Mouse (Mus musculus): Measurements from ENCODE around the gene Sppl2a. TPM values are rescaled to one million over a fixed set of nuclear protein-coding genes. Genes with fewer than 3 reads are reported as not detected.

The Sppl2a gene
- polyA plus RNA-seq, 1 experiment, result 30.1 TPM

- TF ChIP-seq CTCF (IDR thresholded peaks at IDR 0.05; ENCODE audit: borderline replicate concordance, extremely low read depth, insufficient read depth, insufficient read length), result no peak
- no peak for TF ChIP-seq POLR2A (IDR thresholded peaks at IDR 0.05; ENCODE audit: borderline replicate concordance, extremely low read depth, insufficient read depth, insufficient read length, poor library complexity, severe bottlenecking)
- DNase-seq (ENCODE audit: low read depth), result no peak
Observed at GRCm38 (mm10) chr2:126865026-126865425, 68.0 kb downstream of the Sppl2a start.

DNA sequence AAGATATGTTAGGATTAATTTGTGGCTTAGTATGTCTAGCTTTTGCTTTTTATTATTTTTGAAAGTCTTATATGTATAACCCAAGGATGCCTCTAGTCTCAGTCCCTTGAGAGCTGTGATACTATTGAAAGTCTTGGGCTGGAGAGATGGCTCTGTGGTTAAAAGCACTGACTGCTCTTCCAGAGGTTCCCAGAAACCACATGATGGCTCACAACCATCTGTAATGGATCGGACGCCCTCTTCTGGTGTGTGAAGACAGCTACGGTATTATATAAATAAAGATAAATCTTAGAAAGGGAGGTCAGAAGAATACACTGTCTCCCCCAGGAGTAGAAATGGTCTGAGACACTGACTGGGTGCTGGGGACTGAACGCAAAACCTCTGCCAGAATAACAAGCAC is 88.3 kb downstream of the Sppl2a start:
- DNase-seq (ENCODE audit: low read depth), result no peak
- TF ChIP-seq POLR2A (IDR thresholded peaks at IDR 0.05; ENCODE audit: borderline replicate concordance, extremely low read depth, insufficient read depth, insufficient read length, poor library complexity, severe bottlenecking), result no peak
- TF ChIP-seq CTCF (IDR thresholded peaks at IDR 0.05; ENCODE audit: borderline replicate concordance, extremely low read depth, insufficient read depth, insufficient read length), result no peak

Other genes starting within 250 kb of the Sppl2a start
- 28.0 and 28.8 TPM in 2 replicates for gene Usp8, start 225.9 kb downstream of the Sppl2a start, polyA plus RNA-seq (2012; rRNA removed)
- 1.4 and 1.9 TPM in 2 replicates for gene Usp50, start 149.8 kb downstream of the Sppl2a start, polyA plus RNA-seq (2012; rRNA removed)
- 34.5 and 39.4 TPM in 2 replicates for gene Trpm7, start 57.0 kb downstream of the Sppl2a start, polyA plus RNA-seq (2012; rRNA removed)
- 9.0 and 12.4 TPM in 2 replicates for gene Ap4e1, start 75.5 kb upstream of the Sppl2a start, polyA plus RNA-seq (2012; rRNA removed)
- gene Blvra, start 137.4 kb upstream of the Sppl2a start, polyA plus RNA-seq (2012; rRNA removed), result 11.7 and 12.7 TPM in 2 replicates
- 18.5 and 28.6 TPM in 2 replicates for gene Ncaph, start 200.7 kb upstream of the Sppl2a start, polyA plus RNA-seq (2012; rRNA removed)
- 5.5 and 6.6 TPM in 2 replicates for gene Itpripl1, start 210.2 kb upstream of the Sppl2a start, polyA plus RNA-seq (2012; rRNA removed)

All from brain, embryonic 14.5 days (tissue).